Mouse (Mus musculus) bone marrow, adult 2 months (tissue): ENCODE results near the gene Cnksr3.

Experiments
- CTCF ChIP-seq: fragments of 200-500 bp; IDR thresholded peaks from 2 replicates; pipeline ENCODE4 v1.5.1; 2011; ENCODE audit warnings: low read length, control low read depth; ENCODE audit not compliant: control insufficient read depth, insufficient read depth
- POLR2A ChIP-seq: fragments of 200-500 bp; IDR thresholded peaks from 2 replicates; pipeline ENCODE4 v1.6.1; 2011; ENCODE audit warnings: low read depth, mild to moderate bottlenecking, control low read depth, low read length, borderline replicate concordance; ENCODE audit not compliant: control insufficient read depth

DNA sequence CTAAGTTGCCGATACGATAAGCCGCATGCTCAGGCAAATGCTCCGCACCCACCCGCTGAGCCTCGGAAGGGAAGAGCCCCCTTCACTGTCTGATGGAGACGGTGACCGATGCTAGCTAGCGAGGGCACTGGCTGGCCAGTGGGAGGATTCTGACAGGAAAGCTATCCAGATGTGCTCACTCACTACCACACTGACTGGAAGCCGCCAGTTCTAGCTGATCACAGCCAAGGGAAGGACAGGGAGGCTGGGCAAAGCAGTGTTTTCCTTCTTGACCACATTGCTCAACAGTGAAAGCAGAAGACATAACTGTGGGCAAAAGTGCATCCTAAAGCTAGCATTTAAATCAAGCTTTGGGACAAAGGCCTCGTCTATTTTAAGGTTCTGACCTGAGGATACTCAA lies 4.7 kb downstream of the Cnksr3 start:
- TF ChIP-seq CTCF (no peak), POLR2A (no peak)
